Mouse (Mus musculus): ENCODE data around the gene Smco2. TPM values are rescaled to one million over a fixed set of nuclear protein-coding genes. Genes with fewer than 3 reads are reported as not detected.

The Smco2 gene
- not detected in 2 replicates for polyA plus RNA-seq (2016; fragmentation: Nextera tagmentation; extraction: Ambion mirVana)

DNA sequence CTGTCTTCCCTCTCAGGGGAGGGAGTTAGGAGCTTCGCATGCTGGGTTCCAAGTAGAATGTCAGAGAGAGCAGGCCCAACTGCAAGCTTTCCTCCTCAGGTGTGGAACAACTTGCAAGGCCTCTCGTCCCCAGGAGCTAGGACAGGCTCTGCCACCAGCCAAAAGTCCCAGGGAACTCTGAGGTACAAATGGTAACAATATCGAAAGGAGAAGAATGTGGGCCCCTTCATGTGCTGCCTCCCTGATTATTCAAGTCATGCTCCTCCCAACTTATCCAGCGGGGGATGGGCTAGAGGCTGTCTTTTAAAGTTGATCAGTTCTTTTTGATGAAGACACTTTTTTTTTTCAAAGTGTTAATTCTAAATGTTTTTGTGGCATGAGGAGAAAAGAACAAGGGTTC is at the start of gene Smco2:
Gene Smco2 (plus strand): TSS at position 55 of the 400 bp plus-strand sequence.
- Histone ChIP-seq H3K27ac (replicated peaks) (no peak within 1 kb of the TSS), H3K4me3 (no peak within 1 kb of the TSS), H3K9me3 (replicated peaks) (0 out of 2 replicates have a peak, but pooled peaks cover under 1% of the 10 kb centered on the region), H3K36me3 (no peaks in the 10 kb centered on the region), H3K4me1 (peaks cover 9% of the 10 kb centered on the region; the same call in 1 of the 2 replicates), H3K27me3 (ENCODE audit: low read depth, poor library complexity, severe bottlenecking) (no peaks in the 10 kb centered on the region)
- WGBS, result 81% methylated on average over 4 of the region's 4 CpGs
- no peak for DNase-seq (ENCODE audit: low spot score)

DNA sequence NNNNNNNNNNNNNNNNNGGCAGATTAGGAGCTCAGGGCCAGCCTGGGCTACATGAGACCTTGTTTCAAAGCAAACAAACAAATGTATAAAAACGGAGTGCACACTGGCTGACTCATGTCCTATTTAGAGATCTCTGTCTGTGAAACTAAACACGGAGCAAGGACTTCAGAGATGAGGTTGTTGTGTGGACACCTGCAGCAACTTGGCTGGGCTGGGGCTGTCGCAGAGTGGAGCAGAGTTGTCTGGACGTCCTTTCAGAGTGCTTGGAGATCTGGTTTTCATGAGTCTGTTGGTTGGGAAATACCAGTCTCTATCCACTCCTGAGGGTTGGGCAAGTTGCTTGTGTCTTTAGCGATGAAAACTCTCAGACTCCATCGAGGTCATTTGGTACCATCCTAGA is 39.9 kb upstream of the Smco2 start:
- Histone ChIP-seq H3K36me3 (no peaks in the 10 kb centered on the region), H3K9me3 (replicated peaks) (no peaks in the 10 kb centered on the region), H3K4me3 (no peak overlapping the region), H3K27ac (replicated peaks) (no peak overlapping the region), H3K4me1 (peaks cover 5% of the 10 kb centered on the region), H3K27me3 (ENCODE audit: low read depth, poor library complexity, severe bottlenecking) (no peaks in the 10 kb centered on the region)
- 84% methylated on average over 6 of the region's 6 CpGs for WGBS
- DNase-seq (ENCODE audit: low spot score), result no peak

- no peak for DNase-seq (ENCODE audit: low spot score)
- Histone ChIP-seq H3K36me3 (no peaks in the 10 kb centered on the region), H3K4me3 (no peak overlapping the region), H3K4me1 (no peaks in the 10 kb centered on the region), H3K27me3 (ENCODE audit: low read depth, poor library complexity, severe bottlenecking) (no peaks in the 10 kb centered on the region), H3K27ac (replicated peaks) (no peak overlapping the region), H3K9me3 (replicated peaks) (no peaks in the 10 kb centered on the region)
- 87% methylated on average over 5 of the region's 5 CpGs for WGBS
Measured at GRCm38 (mm10) chr6:146813007-146813406, 36.9 kb upstream of the Smco2 start.

DNA sequence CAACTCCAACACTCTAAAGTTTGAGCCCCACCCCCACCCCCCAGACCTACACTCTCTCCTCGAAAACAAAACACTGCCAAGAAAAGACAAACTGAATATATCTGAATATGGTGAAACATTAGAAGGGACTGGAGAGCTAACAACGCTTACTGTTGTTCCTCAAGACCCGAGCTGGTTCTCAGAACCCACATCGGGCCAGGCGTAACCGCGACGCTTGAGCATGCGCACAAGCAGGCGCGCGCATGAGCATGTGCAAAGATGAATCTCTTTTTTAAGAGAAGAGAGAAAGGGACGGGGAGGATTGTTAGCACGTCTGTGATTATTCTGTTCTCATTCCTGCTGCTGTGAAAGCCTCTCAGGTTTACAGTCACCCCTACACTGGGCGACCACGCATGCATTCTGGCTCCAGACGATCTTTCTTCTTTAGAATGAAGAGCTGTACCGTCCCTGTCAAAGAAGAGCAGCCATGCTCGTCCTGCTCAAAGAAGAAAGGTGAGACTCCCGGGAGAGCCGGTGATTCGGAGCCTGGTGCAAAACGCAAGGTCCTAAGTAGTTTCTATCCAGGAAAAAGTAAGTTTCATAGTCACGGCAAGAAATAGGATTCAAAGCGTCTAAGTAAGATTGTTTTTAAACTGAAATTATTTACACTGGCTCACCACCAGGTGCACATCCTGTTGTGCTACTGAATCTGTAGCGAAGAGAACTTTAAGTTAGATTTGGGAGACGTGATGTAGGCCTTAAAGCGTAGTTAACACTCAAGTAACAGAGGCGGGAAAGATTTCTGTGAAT is 29.5 kb upstream of the Smco2 start:
- H3K36me3 ChIP-seq, result no peaks in the 10 kb centered on the region
- H3K4me1 ChIP-seq, result no peaks in the 10 kb centered on the region
- no peak overlapping the region for H3K4me3 ChIP-seq
- H3K27me3 ChIP-seq (ENCODE audit: low read depth, poor library complexity, severe bottlenecking), result no peaks in the 10 kb centered on the region
- WGBS, result 82% methylated on average over 29 of the region's 29 CpGs
- no peak for DNase-seq (ENCODE audit: low spot score)
- H3K9me3 ChIP-seq (replicated peaks), result no peaks in the 10 kb centered on the region
- H3K27ac ChIP-seq (replicated peaks), result no peak overlapping the region

DNA sequence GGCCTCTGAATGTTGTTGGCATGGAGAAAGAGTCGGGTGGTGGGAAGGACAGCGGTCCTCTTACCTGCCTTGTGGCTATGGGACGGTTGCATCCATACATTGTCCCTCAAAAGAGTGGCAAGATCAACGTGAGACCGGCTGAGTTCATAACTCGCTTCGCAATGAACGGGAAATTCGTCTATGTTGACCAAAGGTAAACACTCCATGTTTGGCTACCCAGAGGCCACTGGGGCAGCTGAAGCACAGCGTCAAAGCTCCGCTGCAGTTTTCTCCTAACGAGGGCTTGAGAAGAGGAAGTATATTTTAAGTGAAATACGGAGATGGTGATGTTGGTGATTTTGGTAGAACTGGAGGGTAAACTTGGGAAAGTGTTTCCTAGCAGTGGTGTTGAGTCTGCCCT is 27.9 kb upstream of the Smco2 start:
- WGBS, result 94% methylated on average over 13 of the region's 13 CpGs
- H3K9me3 ChIP-seq (replicated peaks), result no peaks in the 10 kb centered on the region
- H3K36me3 ChIP-seq, result no peaks in the 10 kb centered on the region
- H3K4me1 ChIP-seq, result no peaks in the 10 kb centered on the region
- no peak overlapping the region for H3K27ac ChIP-seq (replicated peaks)
- no peak overlapping the region for H3K4me3 ChIP-seq
- no peaks in the 10 kb centered on the region for H3K27me3 ChIP-seq (ENCODE audit: low read depth, poor library complexity, severe bottlenecking)
- DNase-seq (ENCODE audit: low spot score), result no peak

- Histone ChIP-seq H3K36me3 (no peaks in the 10 kb centered on the region), H3K27me3 (ENCODE audit: low read depth, poor library complexity, severe bottlenecking) (no peaks in the 10 kb centered on the region), H3K4me1 (no peaks in the 10 kb centered on the region), H3K27ac (replicated peaks) (no peak overlapping the region), H3K4me3 (no peak overlapping the region), H3K9me3 (replicated peaks) (no peaks in the 10 kb centered on the region)
- 46% methylated on average over 16 of the region's 16 CpGs for WGBS
- DNase-seq (ENCODE audit: low spot score), result peak; percentile 71
Measured at GRCm38 (mm10) chr6:146824727-146825486, 25.0 kb upstream of the Smco2 start.

GRCm38 (mm10) chr6:146825487-146825773 is 24.5 kb upstream of the Smco2 start:
- Histone ChIP-seq H3K4me3 (no peak overlapping the region), H3K36me3 (no peaks in the 10 kb centered on the region), H3K27ac (replicated peaks) (no peak overlapping the region), H3K4me1 (no peaks in the 10 kb centered on the region), H3K27me3 (ENCODE audit: low read depth, poor library complexity, severe bottlenecking) (no peaks in the 10 kb centered on the region), H3K9me3 (replicated peaks) (no peaks in the 10 kb centered on the region)
- WGBS, result 80% methylated on average over 1 of the region's 1 CpGs
- DNase-seq (ENCODE audit: low spot score), result no peak

- DNase-seq (ENCODE audit: low spot score), result no peak
- 89% methylated on average over 12 of the region's 12 CpGs for WGBS
Measured at GRCm38 (mm10) chr6:146831320-146831719, 18.6 kb upstream of the Smco2 start.

GRCm38 (mm10) chr6:146833485-146834314 is 16.2 kb upstream of the Smco2 start:
- H3K9me3 ChIP-seq (replicated peaks), result no peaks in the 10 kb centered on the region
- peaks cover 8% of the 10 kb centered on the region for H3K4me1 ChIP-seq
- no peak overlapping the region for H3K27ac ChIP-seq (replicated peaks)
- no peak overlapping the region for H3K4me3 ChIP-seq
- 72% methylated on average over 6 of the region's 6 CpGs for WGBS
- no peaks in the 10 kb centered on the region for H3K27me3 ChIP-seq (ENCODE audit: low read depth, poor library complexity, severe bottlenecking)
- no peaks in the 10 kb centered on the region for H3K36me3 ChIP-seq
- DNase-seq (ENCODE audit: low spot score), result peak; percentile 56

More at GRCm38 (mm10) chr6:146831320-146831719, 18.6 kb upstream of the Smco2 start:
- no peak overlapping the region for H3K4me3 ChIP-seq
- H3K4me1 ChIP-seq, result peaks cover 8% of the 10 kb centered on the region
- H3K27me3 ChIP-seq (ENCODE audit: low read depth, poor library complexity, severe bottlenecking), result no peaks in the 10 kb centered on the region
- no peaks in the 10 kb centered on the region for H3K9me3 ChIP-seq (replicated peaks)
- H3K36me3 ChIP-seq, result no peaks in the 10 kb centered on the region
- H3K27ac ChIP-seq (replicated peaks), result no peak overlapping the region

GRCm38 (mm10) chr6:146834342-146834741 is 15.6 kb upstream of the Smco2 start:
- no peak for DNase-seq (ENCODE audit: low spot score)
- no peak overlapping the region for H3K4me3 ChIP-seq
- WGBS, result 83% methylated on average over 3 of the region's 3 CpGs

DNA sequence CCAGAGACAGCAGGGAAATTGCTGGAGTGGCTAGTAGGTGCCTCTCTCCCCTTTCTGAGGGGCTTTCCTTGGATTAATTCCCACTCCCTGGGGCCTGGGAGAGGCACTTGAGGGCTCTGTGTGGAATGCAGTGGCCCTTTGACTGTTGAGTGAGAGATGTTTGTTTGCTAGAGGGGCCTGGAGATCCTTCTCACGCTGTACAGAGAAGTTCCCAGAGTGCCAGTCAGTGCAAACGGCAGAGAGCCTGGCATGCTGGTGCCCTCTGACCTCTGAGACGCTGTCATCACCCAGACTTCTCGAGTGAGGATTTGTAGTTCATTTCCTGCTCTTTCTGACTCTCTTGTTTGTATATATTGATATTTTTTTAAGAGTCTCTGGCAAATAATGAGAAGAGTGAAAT is 14.1 kb upstream of the Smco2 start:
- no peak for DNase-seq (ENCODE audit: low spot score)
- H3K4me3 ChIP-seq, result no peak overlapping the region
- H3K4me1 ChIP-seq, result peaks cover 8% of the 10 kb centered on the region
- H3K27me3 ChIP-seq (ENCODE audit: low read depth, poor library complexity, severe bottlenecking), result no peaks in the 10 kb centered on the region
- peak overlapping the region; percentile 43 for H3K27ac ChIP-seq (replicated peaks)
- no peaks in the 10 kb centered on the region for H3K36me3 ChIP-seq
- H3K9me3 ChIP-seq (replicated peaks), result no peaks in the 10 kb centered on the region
- WGBS, result 44% methylated on average over 4 of the region's 4 CpGs

More at GRCm38 (mm10) chr6:146834342-146834741, 15.6 kb upstream of the Smco2 start:
- peaks cover 8% of the 10 kb centered on the region for H3K4me1 ChIP-seq
- no peaks in the 10 kb centered on the region for H3K36me3 ChIP-seq
- H3K27me3 ChIP-seq (ENCODE audit: low read depth, poor library complexity, severe bottlenecking), result no peaks in the 10 kb centered on the region
- no peaks in the 10 kb centered on the region for H3K9me3 ChIP-seq (replicated peaks)
- H3K27ac ChIP-seq (replicated peaks), result no peak overlapping the region

- H3K4me3 ChIP-seq, result no peak overlapping the region
Measured at GRCm38 (mm10) chr6:146837316-146837715, 12.6 kb upstream of the Smco2 start.

More at GRCm38 (mm10) chr6:146837316-146837715, 12.6 kb upstream of the Smco2 start:
- Histone ChIP-seq H3K27me3 (ENCODE audit: low read depth, poor library complexity, severe bottlenecking) (no peaks in the 10 kb centered on the region), H3K27ac (replicated peaks) (no peak overlapping the region), H3K36me3 (no peaks in the 10 kb centered on the region), H3K4me1 (peaks cover 8% of the 10 kb centered on the region), H3K9me3 (replicated peaks) (no peaks in the 10 kb centered on the region)
- DNase-seq (ENCODE audit: low spot score), result no peak
- 89% methylated on average over 7 of the region's 7 CpGs for WGBS

All from midbrain, embryonic 10.5 days (tissue).